Mouse (Mus musculus): ENCODE data around the gene Samd5.

GRCm38 (mm10) chr10:9602845-9603244 is 72.2 kb downstream of the Samd5 start:
- TF ChIP-seq CTCF (IDR thresholded peaks at IDR 0.05; ENCODE audit: insufficient read depth, low read depth, low read length) (no peak), POLR2A (IDR thresholded peaks at IDR 0.05; ENCODE audit: insufficient read depth, low read depth, low read length) (no peak)

Measured in olfactory bulb, adult 2 months (tissue).